Mouse (Mus musculus) forebrain, embryonic 14.5 days (tissue): ENCODE measurements around the gene Pxn. TPM values are rescaled to one million over a fixed set of nuclear protein-coding genes. Genes with fewer than 3 reads are reported as not detected.

Experiments used
- ATAC-seq: fragments of 200-750 bp; cut with Nextera tagmentation; 2 replicates; pipeline ENCODE4 v1.8.0; 2017; ENCODE audit warnings: mild to moderate bottlenecking, moderate library complexity
- DNase-seq: peaks from one replicate; pipeline ENCODE4 v3.0.0-alpha.2; 2015; ENCODE audit warnings: low spot score
- H3K27ac ChIP-seq: fragments of 300-500 bp; sonication (generic); 2 replicates; pipeline ENCODE4 v1.5.1; 2014; ENCODE audit warnings: low read depth, mild to moderate bottlenecking, control low read depth, low read length, moderate library complexity
- H3K27me3 ChIP-seq: fragments of 300-500 bp; sonication (generic); replicated peaks from 2 replicates; pipeline ENCODE4 v1.6.1; 2014; ENCODE audit warnings: low read length, control low read depth, mixed read lengths; ENCODE audit not compliant: control insufficient read depth, insufficient read depth
- H3K36me3 ChIP-seq: fragments of 300-500 bp; sonication (generic); 2 replicates; pipeline ENCODE4 v1.6.1; 2014; ENCODE audit warnings: low read length, control low read depth; ENCODE audit not compliant: control insufficient read depth, insufficient read depth
- H3K4me1 ChIP-seq: fragments of 300-500 bp; sonication (generic); 2 replicates; pipeline ENCODE4 v1.6.1; 2014; ENCODE audit warnings: antibody characterized with exemption, low read length, control low read depth; ENCODE audit not compliant: control insufficient read depth, insufficient read depth
- H3K4me2 ChIP-seq: fragments of 300-500 bp; sonication (generic); 2 replicates; pipeline ENCODE4 v1.6.1; 2014; ENCODE audit warnings: mild to moderate bottlenecking, control low read depth, low read length
- H3K4me3 ChIP-seq: fragments of 300-500 bp; sonication (generic); 2 replicates; pipeline ENCODE4 v1.5.1; 2014; ENCODE audit warnings: low read depth, low read length, control low read depth
- H3K9ac ChIP-seq: fragments of 300-500 bp; sonication (generic); 2 replicates; pipeline ENCODE4 v1.6.1; 2014; ENCODE audit warnings: mild to moderate bottlenecking, low read length, control low read depth, moderate library complexity
- H3K9me3 ChIP-seq: fragments of 300-500 bp; sonication (generic); replicated peaks from 2 replicates; pipeline ENCODE4 v1.6.1; 2016; ENCODE audit warnings: low read length, control low read depth, mixed read lengths; ENCODE audit not compliant: control insufficient read depth
- WGBS: fragments of 180-500 bp; shearing (Covaris S2); extraction: QIAGEN DNeasy Blood & Tissue Kit; methylation state at CpG from one replicate; pipeline ENCODE4 v1.1.7; 2014; 5-methylcytosine and 5-hydroxymethylcytosine counted together
- polyA plus RNA-seq: library from polyadenylated mRNA; unstranded; fragments of >200 nt; fragmentation: Nextera tagmentation; extraction: Ambion mirVana; gene quantifications from 2 replicates; pipeline ENCODE4 v1.2.1, GENCODE M21; 2014

Gene Pxn
- polyA plus RNA-seq, 1 experiment from 2014 or later: 7.5 TPM

DNA sequence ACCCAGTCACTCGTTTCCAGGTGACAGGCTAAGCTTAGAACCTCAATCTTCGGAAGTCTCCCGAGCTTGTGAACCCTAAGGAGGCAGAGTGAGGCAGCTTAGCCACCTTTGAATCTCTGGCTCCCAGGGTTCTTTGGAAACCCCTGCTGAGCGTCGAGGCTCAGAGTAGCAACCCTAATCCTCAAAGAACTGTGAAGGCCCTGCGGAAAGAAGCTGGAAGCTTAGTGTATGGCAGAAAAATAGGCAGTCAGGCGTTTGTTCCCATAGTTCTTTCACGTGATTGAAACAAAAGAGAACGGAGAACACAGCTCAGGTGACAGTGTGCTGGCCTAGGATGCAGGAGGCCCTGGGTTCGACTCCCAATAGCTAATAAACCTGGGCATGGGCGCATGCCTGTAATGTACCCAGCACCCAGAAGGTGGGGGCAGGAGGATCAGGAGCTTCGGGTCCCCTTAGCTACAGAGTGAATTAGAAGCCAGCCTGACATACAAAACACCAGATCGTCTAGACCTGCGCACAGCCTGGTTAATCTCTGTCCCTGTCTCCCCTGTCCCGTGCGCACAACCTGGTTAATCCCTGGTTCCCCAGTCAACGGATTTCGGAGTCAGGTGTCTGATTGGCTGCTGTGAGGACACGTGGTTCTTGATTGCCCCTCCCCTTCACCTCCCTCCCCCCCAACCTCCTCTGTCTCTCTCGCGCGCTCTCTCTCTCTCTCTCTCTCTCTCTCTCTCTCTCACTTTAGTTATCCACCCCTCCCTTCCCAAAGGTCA lies 31.0 kb upstream of the Pxn start:
- Histone ChIP-seq H3K4me2 (peak overlapping the region; percentile 52), H3K36me3 (peaks cover 7% of the 10 kb centered on the region), H3K9me3 (no peaks in the 10 kb centered on the region), H3K27ac (0 out of 2 replicates have a peak overlapping the region, but pooled peaks have one; percentile 14), H3K4me1 (peaks cover 4% of the 10 kb centered on the region; the same call in 1 of the 2 replicates), H3K27me3 (no peaks in the 10 kb centered on the region), H3K4me3 (peak overlapping the region; percentile 35), H3K9ac (peak overlapping the region; percentile 59)
- 7% methylated on average over 22 of the region's 22 CpGs for WGBS
- DNase-seq (peak; percentile 86), ATAC-seq (peak; percentile 78)

DNA sequence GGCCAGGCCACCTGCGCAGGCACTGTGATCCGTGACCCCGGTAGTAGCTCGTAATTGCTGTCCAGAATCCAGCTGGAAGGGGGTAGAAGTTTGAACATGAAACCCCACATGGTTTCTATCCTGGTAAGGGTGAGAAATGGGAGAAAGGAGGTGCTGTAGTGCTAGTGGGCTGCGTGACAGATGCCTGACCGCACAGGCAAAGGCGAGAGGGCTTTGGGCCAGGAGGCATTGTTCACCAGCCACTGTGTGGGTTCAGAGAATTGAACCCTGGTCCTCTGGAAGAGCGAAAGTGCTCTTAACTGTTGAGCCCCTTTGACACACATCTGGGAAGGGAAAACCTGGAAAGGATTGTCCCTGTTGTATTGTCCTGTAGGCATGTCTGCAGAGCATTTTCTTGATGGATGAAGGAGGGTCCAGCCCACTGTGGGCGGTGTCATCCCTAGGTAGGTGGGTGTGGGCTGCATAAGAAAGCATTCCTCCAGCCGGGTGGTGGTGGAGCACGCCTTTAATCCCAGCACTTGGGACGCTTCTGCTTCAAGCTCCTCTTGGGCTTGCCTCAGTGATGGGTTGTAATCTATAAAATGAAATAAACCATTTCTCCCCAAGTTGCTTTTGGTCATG lies 30.3 kb upstream of the Pxn start:
- Histone ChIP-seq H3K27me3 (no peaks in the 10 kb centered on the region), H3K36me3 (peaks cover 7% of the 10 kb centered on the region), H3K27ac (no peak overlapping the region), H3K4me2 (peak overlapping the region; percentile 52), H3K4me3 (peak overlapping the region; percentile 35), H3K9ac (peak overlapping the region; percentile 45), H3K9me3 (no peaks in the 10 kb centered on the region), H3K4me1 (peaks cover 4% of the 10 kb centered on the region; the same call in 1 of the 2 replicates)
- ATAC-seq (peak; percentile 56), DNase-seq (no peak)
- 36% methylated on average over 12 of the region's 12 CpGs for WGBS

DNA sequence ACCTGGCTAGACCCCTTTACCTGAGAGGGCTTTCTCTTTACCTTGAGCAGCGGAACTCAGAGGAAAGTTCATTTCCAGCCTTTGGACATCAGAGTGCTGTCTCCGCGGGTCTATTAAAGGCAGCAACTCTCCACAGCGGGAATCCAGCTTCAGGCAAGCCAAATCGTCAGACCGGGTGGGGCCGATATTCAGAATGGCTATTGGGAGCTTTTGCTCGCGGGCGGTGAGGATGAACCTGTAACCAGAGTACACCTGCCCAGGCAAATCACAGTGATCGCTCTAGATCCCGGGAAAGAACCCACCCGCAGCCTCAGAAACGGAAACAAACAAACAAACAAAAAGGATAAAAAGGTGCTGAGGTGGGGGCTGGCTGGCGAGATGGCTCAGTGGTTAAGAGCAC lies 26.9 kb upstream of the Pxn start:
- no peak overlapping the region for H3K9ac ChIP-seq
- 36% methylated on average over 15 of the region's 15 CpGs for WGBS
- peaks cover 7% of the 10 kb centered on the region for H3K36me3 ChIP-seq
- no peak overlapping the region for H3K4me3 ChIP-seq
- H3K4me2 ChIP-seq: no peak overlapping the region
- ATAC-seq: no peak
- H3K4me1 ChIP-seq: peaks cover 10% of the 10 kb centered on the region
- DNase-seq: no peak
- no peak overlapping the region for H3K27ac ChIP-seq
- H3K27me3 ChIP-seq: 0 out of 2 replicates have a peak, but pooled peaks cover 6% of the 10 kb centered on the region
- H3K9me3 ChIP-seq: no peaks in the 10 kb centered on the region

DNA sequence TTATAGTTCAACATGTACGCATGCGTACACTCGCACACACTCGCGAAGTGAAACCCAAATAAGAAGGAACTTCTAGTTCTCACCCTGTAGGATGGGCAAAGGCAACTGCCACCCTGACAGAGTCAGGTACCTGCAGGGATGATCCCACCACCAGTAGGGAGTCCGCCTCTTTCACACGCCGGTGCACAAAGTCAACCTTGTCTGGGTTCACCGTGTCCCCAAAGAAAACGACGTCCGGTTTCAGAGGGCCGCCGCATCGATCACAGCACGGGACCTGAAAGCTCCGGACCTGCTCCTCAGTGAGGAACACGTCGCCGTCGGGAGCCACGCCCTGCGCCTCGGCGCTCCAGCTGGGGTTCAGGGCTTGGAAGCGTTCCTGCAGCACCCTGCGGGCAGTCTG lies 26.4 kb upstream of the Pxn start:
- Histone ChIP-seq H3K4me1 (peaks cover 13% of the 10 kb centered on the region), H3K36me3 (peaks cover 7% of the 10 kb centered on the region), H3K27me3 (0 out of 2 replicates have a peak, but pooled peaks cover 6% of the 10 kb centered on the region), H3K9me3 (no peaks in the 10 kb centered on the region), H3K9ac (peak overlapping the region; percentile 46; the same call in 1 of the 2 replicates), H3K27ac (no peak overlapping the region), H3K4me3 (peak overlapping the region; percentile 9; the same call in 1 of the 2 replicates), H3K4me2 (peak overlapping the region; percentile 34)
- ATAC-seq (no peak), DNase-seq (no peak)
- WGBS: 15% methylated on average over 27 of the region's 27 CpGs

DNA sequence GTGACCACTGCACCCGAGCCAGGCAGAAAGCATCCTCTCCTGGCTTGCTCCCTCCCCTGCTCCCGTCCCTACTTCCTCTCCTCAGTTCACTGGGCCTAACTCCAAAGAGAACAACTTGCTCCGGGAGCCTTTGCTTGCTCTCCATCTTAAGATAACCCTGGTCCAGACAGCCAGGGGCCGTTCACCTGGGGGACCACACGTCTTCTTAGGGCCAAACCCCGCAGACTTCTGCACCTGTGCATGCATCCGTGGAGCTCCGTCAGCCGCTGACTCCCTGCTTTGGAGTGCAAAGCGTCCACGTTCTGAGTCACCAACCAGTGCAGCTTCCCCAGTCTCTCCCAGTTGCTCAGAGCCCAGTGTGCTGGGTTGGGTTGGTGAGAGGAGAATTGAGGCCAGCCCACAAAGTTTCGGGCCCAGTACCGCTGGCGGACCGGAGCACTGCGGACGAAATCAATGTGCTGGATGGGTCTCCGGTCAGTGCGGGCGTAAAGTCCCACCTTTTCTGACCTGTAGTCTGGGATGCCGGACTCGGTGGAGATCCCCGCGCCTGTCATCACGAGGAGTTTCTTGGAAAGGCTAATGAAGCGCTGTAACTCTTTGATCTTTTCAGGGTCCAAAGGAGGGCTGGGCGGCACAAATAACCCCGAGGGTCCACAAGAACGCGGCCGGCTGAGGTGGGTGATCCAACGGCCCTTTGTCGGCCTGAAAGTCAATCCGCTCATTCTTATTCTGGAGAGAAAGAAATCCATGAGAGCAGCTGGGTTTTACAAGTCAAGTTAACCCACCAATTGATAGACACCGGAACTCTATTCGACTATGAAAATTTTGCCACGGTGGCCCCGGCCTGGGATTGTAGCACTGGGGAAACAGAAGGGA lies 23.8 kb upstream of the Pxn start:
- Histone ChIP-seq H3K9ac (peak overlapping the region; percentile 54; the same call in 1 of the 2 replicates), H3K4me2 (peak overlapping the region; percentile 40), H3K27ac (no peak overlapping the region), H3K4me3 (no peak overlapping the region; the same call in 1 of the 2 replicates), H3K36me3 (peaks cover 5% of the 10 kb centered on the region), H3K4me1 (peaks cover 13% of the 10 kb centered on the region), H3K9me3 (no peaks in the 10 kb centered on the region), H3K27me3 (0 out of 2 replicates have a peak, but pooled peaks cover 6% of the 10 kb centered on the region)
- no peak for ATAC-seq
- WGBS: 27% methylated on average over 38 of the region's 38 CpGs
- no peak for DNase-seq

DNA sequence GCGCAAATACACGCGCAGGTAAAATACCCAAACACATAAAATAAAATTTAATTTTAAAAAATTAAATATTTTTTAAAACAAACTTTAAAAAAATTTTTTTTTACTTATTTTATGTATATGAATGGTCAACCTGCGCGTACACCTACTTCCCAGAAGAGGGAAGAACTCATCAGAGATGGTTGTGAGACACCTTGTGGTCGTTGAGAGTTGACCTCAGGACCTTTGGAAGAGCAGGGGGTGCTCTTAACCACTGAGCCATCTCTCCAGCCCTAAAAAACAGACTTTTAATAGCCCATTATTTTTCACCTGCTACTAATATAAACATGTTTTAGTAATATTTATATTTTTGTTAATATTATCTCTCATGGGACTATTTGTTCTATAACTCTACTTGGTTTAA lies 23.1 kb upstream of the Pxn start:
- Histone ChIP-seq H3K9ac (no peak overlapping the region), H3K4me2 (no peak overlapping the region), H3K27me3 (0 out of 2 replicates have a peak, but pooled peaks cover 6% of the 10 kb centered on the region), H3K36me3 (peaks cover 3% of the 10 kb centered on the region; the same call in 1 of the 2 replicates), H3K4me3 (no peak overlapping the region), H3K27ac (no peak overlapping the region), H3K9me3 (no peaks in the 10 kb centered on the region), H3K4me1 (peaks cover 13% of the 10 kb centered on the region)
- ATAC-seq: no peak
- no peak for DNase-seq
- 26% methylated on average over 6 of the region's 6 CpGs for WGBS

DNA sequence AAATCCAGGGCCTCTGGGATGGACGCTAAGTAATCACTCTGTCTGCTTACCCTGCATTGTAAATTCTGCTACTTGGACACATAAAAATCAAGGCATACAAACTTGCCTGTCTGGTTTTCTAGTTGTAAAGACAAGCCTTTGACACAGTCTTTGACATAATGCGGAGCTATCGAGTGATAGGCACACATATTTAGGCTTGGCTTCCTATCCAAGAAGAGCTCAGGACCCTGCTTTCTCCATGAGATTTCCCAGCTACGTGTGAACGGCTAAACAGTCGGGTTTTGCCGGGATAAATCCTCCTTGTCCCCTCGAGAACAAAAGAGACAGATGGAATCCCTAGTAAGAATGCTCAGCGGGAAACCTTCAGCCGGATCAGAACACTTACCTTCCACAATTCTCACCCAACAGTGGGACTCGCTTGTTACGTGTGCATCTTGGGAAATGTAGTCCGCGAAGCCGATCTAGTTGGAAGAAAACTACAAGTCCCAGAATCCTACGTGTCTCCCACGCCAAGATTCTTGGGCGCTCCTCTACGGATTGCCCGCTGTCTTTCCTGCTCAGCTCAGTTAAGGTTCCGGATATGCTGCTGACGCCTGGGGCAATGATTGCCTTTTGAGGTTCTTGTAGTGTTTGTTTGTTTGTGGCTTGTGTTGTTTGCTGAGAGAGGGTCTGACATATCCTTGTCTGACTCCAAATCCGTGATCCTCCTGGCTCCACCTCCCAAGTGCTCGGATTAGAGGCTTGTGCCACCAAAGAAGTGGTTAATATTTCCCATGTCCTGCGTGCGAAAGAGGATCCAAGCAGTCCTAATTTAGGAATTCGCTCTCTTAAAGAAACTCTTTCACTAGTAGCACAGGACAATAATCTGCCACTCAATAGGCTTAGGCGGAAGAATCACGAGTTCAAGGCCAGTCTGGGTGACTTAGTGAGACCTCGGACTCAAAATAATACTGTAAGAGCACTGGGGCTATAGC lies 22.2 kb upstream of the Pxn start, which contains the start of gene Sirt4:
Gene Sirt4, minus strand, starts transcription at position 779 of the 974 bp plus-strand sequence.
- peak within 1 kb of the TSS; percentile 72 for H3K4me2 ChIP-seq
- peaks cover 3% of the 10 kb centered on the region; the same call in 1 of the 2 replicates for H3K36me3 ChIP-seq
- WGBS: 7% methylated on average over 30 of the region's 30 CpGs
- H3K4me1 ChIP-seq: peaks cover 16% of the 10 kb centered on the region
- H3K27ac ChIP-seq: peak within 1 kb of the TSS; percentile 63
- H3K9ac ChIP-seq: peak within 1 kb of the TSS; percentile 67
- DNase-seq: peak; percentile 99
- peak within 1 kb of the TSS; percentile 41 for H3K4me3 ChIP-seq
- 0 out of 2 replicates have a peak, but pooled peaks cover 6% of the 10 kb centered on the region for H3K27me3 ChIP-seq
- H3K9me3 ChIP-seq: no peaks in the 10 kb centered on the region
- ATAC-seq: peak; percentile 92
